In the genomic region with DNA sequence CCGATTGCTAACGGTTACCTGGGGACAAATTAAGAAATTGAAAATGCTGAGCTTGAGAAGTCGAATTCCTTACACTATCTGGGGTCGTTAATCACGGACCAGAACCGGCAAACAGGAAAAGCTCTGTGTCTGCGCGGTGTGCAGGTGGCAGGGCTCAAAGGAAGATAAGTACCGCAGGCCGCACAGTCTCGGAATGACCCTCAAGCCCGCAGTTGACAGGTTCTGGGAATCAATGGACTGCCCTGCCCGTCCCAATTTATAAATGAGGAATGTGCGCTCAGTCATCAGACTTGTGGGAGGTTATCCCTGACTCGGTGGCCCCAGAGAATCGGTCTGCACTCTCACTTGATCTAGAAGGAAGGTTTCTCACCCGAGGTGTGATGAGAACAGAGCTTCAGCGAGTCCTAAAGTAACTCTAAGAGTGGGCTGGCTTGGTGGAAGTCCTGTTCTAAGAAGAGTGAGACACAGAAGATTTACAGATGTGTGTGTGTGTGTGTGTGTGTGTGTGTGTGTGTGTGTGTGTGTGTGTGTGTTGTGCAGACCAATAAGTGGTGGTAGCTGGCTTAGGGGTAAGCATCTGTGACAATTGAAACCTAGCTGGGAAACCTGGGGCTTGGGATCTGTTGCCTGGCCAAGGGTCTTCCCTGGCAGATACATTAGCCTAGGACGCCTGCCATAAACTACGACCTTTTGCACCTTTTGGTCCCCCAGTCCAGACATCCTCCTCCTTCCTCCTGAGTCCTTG, we compare ENCODE assay signal across 19 mouse cellular contexts. TPM values are rescaled to one million over a fixed set of nuclear protein-coding genes. Genes with fewer than 3 reads are reported as not detected.
DNase-seq lines count a peak whose midpoint lies in the region; ATAC-seq and TF ChIP-seq lines count a peak whose summit lies in the region.
"Had no signal": no experiment of that assay in that cellular context is flagged by ENCODE, and none has a peak within 500 bp of the region (broad histone marks: within the 10 kb centered on the region; RNA-seq: fewer than 3 reads in every experiment).

No protein-coding gene starts in this region.

- ATAC-seq in hindbrain, embryonic 11.5 days (ENCODE audit: low FRiP score), result no peak
- ATAC-seq in hindbrain, postnatal 0 days, result no peak
- ATAC-seq in embryonic facial prominence, embryonic 12.5 days (ENCODE audit: insufficient number of reproducible peaks, insufficient read depth, low FRiP score, low TSS enrichment), result no peak
- peak; percentile 28; the same call in 1 of the 2 replicates for ATAC-seq in limb, embryonic 14.5 days (ENCODE audit: low FRiP score, low read depth)
- ATAC-seq: lung, postnatal 0 days had no signal

- WGBS in hindbrain, embryonic 11.5 days, result 2% methylated on average over 20 of the region's 20 CpGs
- 2% methylated on average over 20 of the region's 20 CpGs for WGBS in hindbrain, postnatal 0 days
- 3% methylated on average over 20 of the region's 20 CpGs for WGBS in embryonic facial prominence, embryonic 12.5 days
- 13% methylated on average over 20 of the region's 20 CpGs for WGBS in limb, embryonic 14.5 days

- H3K4me1 ChIP-seq in hindbrain, embryonic 11.5 days (replicated peaks; ENCODE audit: control insufficient read depth, insufficient read depth, low read length), result no peaks in the 10 kb centered on the region; the same call in 1 of the 2 replicates
- H3K4me1 ChIP-seq in hindbrain, postnatal 0 days (ENCODE audit: insufficient read depth, low read length), result no peaks in the 10 kb centered on the region
- H3K4me1 ChIP-seq in embryonic facial prominence, embryonic 12.5 days, result peaks cover 3% of the 10 kb centered on the region; the same call in 1 of the 2 replicates
- peaks cover 45% of the 10 kb centered on the region for H3K4me1 ChIP-seq in limb, embryonic 14.5 days (ENCODE audit: control insufficient read depth, insufficient read depth, low read length)

- H3K27me3 ChIP-seq in hindbrain, embryonic 11.5 days (ENCODE audit: control insufficient read depth, insufficient read depth, low read length), result peaks cover 95% of the 10 kb centered on the region
- H3K27me3 ChIP-seq in hindbrain, postnatal 0 days (ENCODE audit: insufficient read depth, low read length), result peaks cover 89% of the 10 kb centered on the region
- peaks cover 77% of the 10 kb centered on the region for H3K27me3 ChIP-seq in embryonic facial prominence, embryonic 12.5 days
- H3K27me3 ChIP-seq in limb, embryonic 14.5 days (ENCODE audit: control insufficient read depth, insufficient read depth, low read length), result peaks cover 60% of the 10 kb centered on the region

- no peak overlapping the region for H3K4me2 ChIP-seq in hindbrain, embryonic 11.5 days (replicated peaks; ENCODE audit: low read depth, low read length)
- H3K4me2 ChIP-seq in hindbrain, postnatal 0 days (ENCODE audit: low read depth, low read length), result no peak overlapping the region
- H3K4me2 ChIP-seq in embryonic facial prominence, embryonic 12.5 days (replicated peaks), result 0 out of 2 replicates have a peak overlapping the region, but pooled peaks have one; percentile 39
- H3K4me2 ChIP-seq in limb, embryonic 14.5 days (replicated peaks; ENCODE audit: low read depth, low read length, severe bottlenecking), result peak overlapping the region; percentile 69
- H3K4me2 ChIP-seq: heart, embryonic 12.5 days had no signal

- TF ChIP-seq CTCF in hindbrain, postnatal 0 days (IDR thresholded peaks at IDR 0.05; ENCODE audit: low read depth), result no peak

- no peaks in the 10 kb centered on the region for H3K9me3 ChIP-seq in hindbrain, embryonic 11.5 days (ENCODE audit: control insufficient read depth, low read length)
- no peaks in the 10 kb centered on the region for H3K9me3 ChIP-seq in hindbrain, postnatal 0 days (ENCODE audit: low read length)
- no peaks in the 10 kb centered on the region for H3K9me3 ChIP-seq in embryonic facial prominence, embryonic 12.5 days
- no peaks in the 10 kb centered on the region for H3K9me3 ChIP-seq in limb, embryonic 14.5 days (ENCODE audit: control insufficient read depth, low read length)
- H3K9me3 ChIP-seq: heart, embryonic 12.5 days had no signal

- H3K36me3 ChIP-seq in hindbrain, embryonic 11.5 days (ENCODE audit: control insufficient read depth, insufficient read depth, low read length), result no peaks in the 10 kb centered on the region
- H3K36me3 ChIP-seq in hindbrain, postnatal 0 days (ENCODE audit: insufficient read depth, low read length), result no peaks in the 10 kb centered on the region
- H3K36me3 ChIP-seq in embryonic facial prominence, embryonic 12.5 days, result no peaks in the 10 kb centered on the region
- H3K36me3 ChIP-seq in limb, embryonic 14.5 days (ENCODE audit: control insufficient read depth, insufficient read depth, low read length), result no peaks in the 10 kb centered on the region
- H3K36me3 ChIP-seq: heart, embryonic 12.5 days had no signal

- H3K9ac ChIP-seq in hindbrain, embryonic 11.5 days (ENCODE audit: low read depth, low read length), result no peak overlapping the region
- H3K9ac ChIP-seq in hindbrain, postnatal 0 days (replicated peaks; ENCODE audit: low read length), result no peak overlapping the region
- no peak overlapping the region for H3K9ac ChIP-seq in embryonic facial prominence, embryonic 12.5 days
- H3K9ac ChIP-seq in limb, embryonic 14.5 days (ENCODE audit: low read depth, low read length, severe bottlenecking), result peak overlapping the region; percentile 75; the same call in 1 of the 2 replicates
- H3K9ac ChIP-seq: heart, embryonic 12.5 days; liver, embryonic 14.5 days had no signal

- no peak for TF ChIP-seq POLR2A in limb, embryonic 14.5 days (IDR thresholded peaks at IDR 0.05; ENCODE audit: borderline replicate concordance, extremely low read depth, insufficient read depth, insufficient read length)

- peak; percentile 56 for DNase-seq in hindbrain, embryonic 11.5 days (ENCODE audit: low spot score)
- no peak for DNase-seq in hindbrain, postnatal 0 days (ENCODE audit: low spot score)
- DNase-seq in embryo, embryonic 10.5 days (ENCODE audit: low spot score), result peak; percentile 38
- DNase-seq in limb, embryonic 14.5 days (ENCODE audit: low spot score), result peak; percentile 4
- no peak for DNase-seq in urinary bladder, postnatal 10 days (ENCODE audit: low spot score)
- no peak for DNase-seq in layer of hippocampus, postnatal 14 days (ENCODE audit: low spot score in 2 of 2)
- DNase-seq: cerebellum, adult 9-10 months; gastrocnemius, postnatal 14 days; heart, postnatal 4 days; kidney, adult 8-10 months; kidney, postnatal 25 days; layer of hippocampus, adult 9-11 months had no signal

- no peak overlapping the region for H3K4me3 ChIP-seq in hindbrain, embryonic 11.5 days (ENCODE audit: low read depth, low read length)
- no peak overlapping the region for H3K4me3 ChIP-seq in hindbrain, postnatal 0 days (ENCODE audit: low read length)
- H3K4me3 ChIP-seq in embryonic facial prominence, embryonic 12.5 days, result no peak overlapping the region
- peak overlapping the region; percentile 48 for H3K4me3 ChIP-seq in limb, embryonic 14.5 days (replicated peaks; ENCODE audit: low read length)
- H3K4me3 ChIP-seq: heart, embryonic 12.5 days had no signal

- no peak overlapping the region for H3K27ac ChIP-seq in hindbrain, embryonic 11.5 days (ENCODE audit: low read depth, low read length)
- H3K27ac ChIP-seq in hindbrain, postnatal 0 days, result no peak overlapping the region
- no peak overlapping the region for H3K27ac ChIP-seq in embryonic facial prominence, embryonic 12.5 days
- peak overlapping the region; percentile 30; the same call in 1 of the 2 replicates for H3K27ac ChIP-seq in limb, embryonic 14.5 days (replicated peaks; ENCODE audit: low read depth, low read length)
- H3K27ac ChIP-seq: liver, embryonic 14.5 days had no signal

RNA-seq across cellular contexts. Expression of gene Tbx15, which starts 0.7 kb away (rescaled TPM):
- polyA plus RNA-seq in hindbrain, embryonic 11.5 days (2014; fragmentation: Nextera tagmentation; extraction: Ambion mirVana), result 4.2 and 4.9 TPM in 2 replicates
- total RNA-seq in hindbrain, postnatal 0 days (2014; rRNA removed), result 2.9 and 4.3 TPM in 2 replicates
- polyA plus RNA-seq in hindbrain, postnatal 0 days (2015; fragmentation: Nextera tagmentation; extraction: Ambion mirVana), result 0.64 TPM in 2 replicates
- polyA plus RNA-seq in embryonic facial prominence, embryonic 12.5 days (2016; fragmentation: Nextera tagmentation; extraction: Ambion mirVana), result 14.5 and 15.2 TPM in 2 replicates
- 66.6 and 76.3 TPM in 2 replicates for polyA plus RNA-seq in limb, embryonic 14.5 days (2012; rRNA removed)
- 25.5 and 26.6 TPM in 2 replicates for polyA plus RNA-seq in limb, embryonic 14.5 days (2014; fragmentation: Nextera tagmentation; extraction: Ambion mirVana)
- 1 to 10 TPM in 1 of 2 experiments, under 1 TPM in 1; 0.74 to 1.0 TPM for total RNA-seq in layer of hippocampus, postnatal 14 days (2021)
- total RNA-seq: megakaryocyte, adult 5-6 weeks; neutrophil, adult 5-6 weeks had no signal
- polyA plus RNA-seq: inflammation-experienced regulatory T-cells, adult 6 months had no signal

Comparison
In these comparisons a context has a peak if more than half of its experiments do, and no peak if none do; other contexts are left out.
1. DNase-seq: peak in hindbrain, embryonic 11.5 days (single experiment), embryo, embryonic 10.5 days (single experiment) and limb, embryonic 14.5 days (single experiment); none in hindbrain, postnatal 0 days (single experiment), urinary bladder, postnatal 10 days (single experiment) and layer of hippocampus, postnatal 14 days (0 of 2).
2. H3K4me2 ChIP-seq: peak in embryonic facial prominence, embryonic 12.5 days (single experiment) and limb, embryonic 14.5 days (single experiment); none in hindbrain, embryonic 11.5 days (single experiment) and hindbrain, postnatal 0 days (single experiment).